Mouse (Mus musculus): ENCODE results near the gene Gm9913. TPM values are rescaled to one million over a fixed set of nuclear protein-coding genes. Genes with fewer than 3 reads are reported as not detected.

Gm9913 gene
- polyA plus RNA-seq (2012; ENCODE audit: insufficient read depth, insufficient read length, missing spikeins), result not detected in 2 replicates

GRCm38 (mm10) chr2:125505006-125505745 is at the start of gene Gm9913:
Gene Gm9913 (plus strand): TSS chr2:125505089.
- Histone ChIP-seq H3K27ac (replicated peaks; ENCODE audit: low read depth, low read length) (peak within 1 kb of the TSS; percentile 41), H3K4me3 (ENCODE audit: insufficient read depth, low read depth, low read length) (peak within 1 kb of the TSS; percentile 70), H3K4me1 (ENCODE audit: control insufficient read depth, insufficient read depth, insufficient read length, low read length) (peaks cover 9% of the 10 kb centered on the region; the same call in 1 of the 2 replicates)

GRCm38 (mm10) chr2:125456059-125456789 is 48.7 kb upstream of the Gm9913 start:
- no peak overlapping the region for H3K4me3 ChIP-seq (ENCODE audit: insufficient read depth, low read depth, low read length)
- no peak overlapping the region for H3K27ac ChIP-seq (replicated peaks; ENCODE audit: low read depth, low read length)
- no peaks in the 10 kb centered on the region for H3K4me1 ChIP-seq (ENCODE audit: control insufficient read depth, insufficient read depth, insufficient read length, low read length)

- no peak overlapping the region for H3K4me3 ChIP-seq (ENCODE audit: insufficient read depth, low read depth, low read length)
- peaks cover under 1% of the 10 kb centered on the region; the same call in 1 of the 2 replicates for H3K4me1 ChIP-seq (ENCODE audit: control insufficient read depth, insufficient read depth, insufficient read length, low read length)
- no peak overlapping the region for H3K27ac ChIP-seq (replicated peaks; ENCODE audit: low read depth, low read length)
Measured at GRCm38 (mm10) chr2:125459087-125459486, 45.8 kb upstream of the Gm9913 start.

GRCm38 (mm10) chr2:125464036-125464435 is 40.9 kb upstream of the Gm9913 start:
- Histone ChIP-seq H3K4me3 (ENCODE audit: insufficient read depth, low read depth, low read length) (no peak overlapping the region), H3K4me1 (ENCODE audit: control insufficient read depth, insufficient read depth, insufficient read length, low read length) (peaks cover 2% of the 10 kb centered on the region; the same call in 1 of the 2 replicates), H3K27ac (replicated peaks; ENCODE audit: low read depth, low read length) (no peak overlapping the region)

GRCm38 (mm10) chr2:125470553-125471295 is 34.2 kb upstream of the Gm9913 start:
- H3K4me3 ChIP-seq (ENCODE audit: insufficient read depth, low read depth, low read length), result no peak overlapping the region
- peak overlapping the region; percentile 70 for H3K27ac ChIP-seq (replicated peaks; ENCODE audit: low read depth, low read length)
- H3K4me1 ChIP-seq (ENCODE audit: control insufficient read depth, insufficient read depth, insufficient read length, low read length), result peaks cover 20% of the 10 kb centered on the region

GRCm38 (mm10) chr2:125471721-125472120 is 33.2 kb upstream of the Gm9913 start:
- peaks cover 24% of the 10 kb centered on the region for H3K4me1 ChIP-seq (ENCODE audit: control insufficient read depth, insufficient read depth, insufficient read length, low read length)
- H3K27ac ChIP-seq (replicated peaks; ENCODE audit: low read depth, low read length), result 0 out of 2 replicates have a peak overlapping the region, but pooled peaks have one; percentile 70
- H3K4me3 ChIP-seq (ENCODE audit: insufficient read depth, low read depth, low read length), result no peak overlapping the region

GRCm38 (mm10) chr2:125473228-125473627 is 31.7 kb upstream of the Gm9913 start:
- Histone ChIP-seq H3K4me1 (ENCODE audit: control insufficient read depth, insufficient read depth, insufficient read length, low read length) (peaks cover 24% of the 10 kb centered on the region), H3K27ac (replicated peaks; ENCODE audit: low read depth, low read length) (no peak overlapping the region), H3K4me3 (ENCODE audit: insufficient read depth, low read depth, low read length) (no peak overlapping the region)

- no peak overlapping the region for H3K27ac ChIP-seq (replicated peaks; ENCODE audit: low read depth, low read length)
- H3K4me3 ChIP-seq (ENCODE audit: insufficient read depth, low read depth, low read length), result no peak overlapping the region
- H3K4me1 ChIP-seq (ENCODE audit: control insufficient read depth, insufficient read depth, insufficient read length, low read length), result peaks cover 21% of the 10 kb centered on the region; the same call in 1 of the 2 replicates
Measured at GRCm38 (mm10) chr2:125474690-125475089, 30.2 kb upstream of the Gm9913 start.

GRCm38 (mm10) chr2:125476231-125476630 is 28.7 kb upstream of the Gm9913 start:
- H3K4me1 ChIP-seq (ENCODE audit: control insufficient read depth, insufficient read depth, insufficient read length, low read length), result peaks cover 16% of the 10 kb centered on the region; the same call in 1 of the 2 replicates
- H3K27ac ChIP-seq (replicated peaks; ENCODE audit: low read depth, low read length), result no peak overlapping the region
- no peak overlapping the region for H3K4me3 ChIP-seq (ENCODE audit: insufficient read depth, low read depth, low read length)

- no peak overlapping the region for H3K27ac ChIP-seq (replicated peaks; ENCODE audit: low read depth, low read length)
Measured at GRCm38 (mm10) chr2:125477367-125477766, 27.5 kb upstream of the Gm9913 start.

GRCm38 (mm10) chr2:125478705-125479104 is 26.2 kb upstream of the Gm9913 start:
- H3K4me3 ChIP-seq (ENCODE audit: insufficient read depth, low read depth, low read length), result no peak overlapping the region
- H3K27ac ChIP-seq (replicated peaks; ENCODE audit: low read depth, low read length), result no peak overlapping the region
- peaks cover 10% of the 10 kb centered on the region; the same call in 1 of the 2 replicates for H3K4me1 ChIP-seq (ENCODE audit: control insufficient read depth, insufficient read depth, insufficient read length, low read length)

More at GRCm38 (mm10) chr2:125477367-125477766, 27.5 kb upstream of the Gm9913 start:
- no peak overlapping the region for H3K4me3 ChIP-seq (ENCODE audit: insufficient read depth, low read depth, low read length)
- H3K4me1 ChIP-seq (ENCODE audit: control insufficient read depth, insufficient read depth, insufficient read length, low read length), result peaks cover 15% of the 10 kb centered on the region; the same call in 1 of the 2 replicates

GRCm38 (mm10) chr2:125480057-125480456 is 24.8 kb upstream of the Gm9913 start:
- Histone ChIP-seq H3K27ac (replicated peaks; ENCODE audit: low read depth, low read length) (no peak overlapping the region), H3K4me1 (ENCODE audit: control insufficient read depth, insufficient read depth, insufficient read length, low read length) (peaks cover 10% of the 10 kb centered on the region; the same call in 1 of the 2 replicates)

GRCm38 (mm10) chr2:125481116-125481515 is 23.8 kb upstream of the Gm9913 start:
- H3K27ac ChIP-seq (replicated peaks; ENCODE audit: low read depth, low read length), result no peak overlapping the region
- no peak overlapping the region for H3K4me3 ChIP-seq (ENCODE audit: insufficient read depth, low read depth, low read length)
- H3K4me1 ChIP-seq (ENCODE audit: control insufficient read depth, insufficient read depth, insufficient read length, low read length), result peaks cover 14% of the 10 kb centered on the region; the same call in 1 of the 2 replicates

More at GRCm38 (mm10) chr2:125480057-125480456, 24.8 kb upstream of the Gm9913 start:
- no peak overlapping the region for H3K4me3 ChIP-seq (ENCODE audit: insufficient read depth, low read depth, low read length)

GRCm38 (mm10) chr2:125481531-125482317 is 23.2 kb upstream of the Gm9913 start:
- Histone ChIP-seq H3K27ac (replicated peaks; ENCODE audit: low read depth, low read length) (no peak overlapping the region), H3K4me1 (ENCODE audit: control insufficient read depth, insufficient read depth, insufficient read length, low read length) (peaks cover 10% of the 10 kb centered on the region; the same call in 1 of the 2 replicates), H3K4me3 (ENCODE audit: insufficient read depth, low read depth, low read length) (no peak overlapping the region)
